Mouse (Mus musculus) hindbrain, embryonic 14.5 days (tissue): ENCODE measurements at regions not wholly inside any gene's neighbourhood (a gene's known extent, or its start where the extent isn't known, plus 50 kb on each side); places are given as distances from the start of the nearest gene placed in this dataset.

Experiments
- ATAC-seq: fragments of 200-750 bp; cut with Nextera tagmentation; 2 replicates; pipeline ENCODE4 v1.8.0; 2017; ENCODE audit warnings: moderate number of reproducible peaks, mild to moderate bottlenecking, moderate TSS enrichment, moderate library complexity; ENCODE audit not compliant: low FRiP score
- DNase-seq: peaks from one replicate; pipeline ENCODE4 v3.0.0-alpha.2; 2015; ENCODE audit warnings: low spot score
- H3K27ac ChIP-seq: fragments of 300-500 bp; sonication (generic); 2 replicates; pipeline ENCODE4 v1.5.1; 2014; ENCODE audit warnings: mild to moderate bottlenecking, moderate library complexity
- H3K27me3 ChIP-seq: fragments of 300-500 bp; sonication (generic); 2 replicates; pipeline ENCODE4 v1.6.1; 2014; ENCODE audit warnings: mild to moderate bottlenecking, low read length, mixed read lengths; ENCODE audit not compliant: control insufficient read depth, insufficient read depth
- H3K36me3 ChIP-seq: fragments of 300-500 bp; sonication (generic); replicated peaks from 2 replicates; pipeline ENCODE4 v1.6.1; 2014; ENCODE audit not compliant: control insufficient read depth, insufficient read depth
- H3K4me1 ChIP-seq: fragments of 300-500 bp; sonication (generic); replicated peaks from 2 replicates; pipeline ENCODE4 v1.6.1; 2014; ENCODE audit warnings: antibody characterized with exemption, low read length, mixed read lengths; ENCODE audit not compliant: control insufficient read depth, insufficient read depth
- H3K4me2 ChIP-seq: fragments of 300-500 bp; sonication (generic); replicated peaks from 2 replicates; pipeline ENCODE4 v1.6.1; 2014; ENCODE audit warnings: mild to moderate bottlenecking, moderate library complexity
- H3K4me3 ChIP-seq: fragments of 300-500 bp; sonication (generic); replicated peaks from 2 replicates; pipeline ENCODE4 v1.5.1; 2014; ENCODE audit warnings: mild to moderate bottlenecking, low read length
- H3K9ac ChIP-seq: fragments of 300-500 bp; sonication (generic); 2 replicates; pipeline ENCODE4 v1.6.1; 2014
- H3K9me3 ChIP-seq: fragments of 300-500 bp; sonication (generic); 2 replicates; pipeline ENCODE4 v1.6.1; 2016; ENCODE audit warnings: low read length; ENCODE audit not compliant: control insufficient read depth
- WGBS: fragments of 180-500 bp; shearing (Covaris S2); extraction: QIAGEN DNeasy Blood & Tissue Kit; methylation state at CpG from one replicate; pipeline ENCODE4 v1.1.7; 2014; 5-methylcytosine and 5-hydroxymethylcytosine counted together

- no peaks in the 10 kb centered on the region for H3K27me3 ChIP-seq
- DNase-seq (no peak), ATAC-seq (no peak)
- no peaks in the 10 kb centered on the region for H3K4me1 ChIP-seq
- H3K4me3 ChIP-seq: no peak overlapping the region
- no peaks in the 10 kb centered on the region for H3K9me3 ChIP-seq
- no peak overlapping the region for H3K9ac ChIP-seq
- H3K27ac ChIP-seq: no peak overlapping the region
- H3K36me3 ChIP-seq: no peaks in the 10 kb centered on the region
- 70% methylated on average over 4 of the region's 4 CpGs for WGBS
- H3K4me2 ChIP-seq: no peak overlapping the region
These were observed 216.3 kb upstream of the Lrtm1 start for GRCm38 (mm10) chr14:28801681-28802080.

GRCm38 (mm10) chr14:28802126-28802525, 215.9 kb upstream of the Lrtm1 start:
- H3K36me3 ChIP-seq: no peaks in the 10 kb centered on the region
- no peak overlapping the region for H3K4me3 ChIP-seq
- no peak overlapping the region for H3K4me2 ChIP-seq
- no peaks in the 10 kb centered on the region for H3K4me1 ChIP-seq
- 85% methylated on average over 5 of the region's 5 CpGs for WGBS
- ATAC-seq: no peak
- no peak overlapping the region for H3K27ac ChIP-seq
- H3K9me3 ChIP-seq: no peaks in the 10 kb centered on the region
- DNase-seq: no peak
- H3K9ac ChIP-seq: no peak overlapping the region
- no peaks in the 10 kb centered on the region for H3K27me3 ChIP-seq

- H3K27ac ChIP-seq: no peak overlapping the region
- no peak for ATAC-seq
These were observed 209.9 kb upstream of the Lrtm1 start for GRCm38 (mm10) chr14:28808094-28808493.

GRCm38 (mm10) chr14:28809355-28809754, 208.7 kb upstream of the Lrtm1 start:
- Histone ChIP-seq H3K27ac (no peak overlapping the region), H3K27me3 (no peaks in the 10 kb centered on the region), H3K4me3 (no peak overlapping the region), H3K4me2 (no peak overlapping the region), H3K9ac (no peak overlapping the region), H3K9me3 (no peaks in the 10 kb centered on the region), H3K4me1 (no peaks in the 10 kb centered on the region), H3K36me3 (no peaks in the 10 kb centered on the region)
- no peak for ATAC-seq
- WGBS: 41% methylated on average over 5 of the region's 5 CpGs
- no peak for DNase-seq

More at GRCm38 (mm10) chr14:28808094-28808493, 209.9 kb upstream of the Lrtm1 start:
- no peak overlapping the region for H3K4me3 ChIP-seq
- no peaks in the 10 kb centered on the region for H3K27me3 ChIP-seq
- H3K4me2 ChIP-seq: no peak overlapping the region
- no peak overlapping the region for H3K9ac ChIP-seq
- no peaks in the 10 kb centered on the region for H3K4me1 ChIP-seq
- DNase-seq: no peak
- 91% methylated on average over 4 of the region's 4 CpGs for WGBS
- H3K9me3 ChIP-seq: no peaks in the 10 kb centered on the region
- no peaks in the 10 kb centered on the region for H3K36me3 ChIP-seq

GRCm38 (mm10) chr14:28820970-28821369, 197.0 kb upstream of the Lrtm1 start:
- H3K9me3 ChIP-seq: no peaks in the 10 kb centered on the region
- no peak for ATAC-seq
- no peaks in the 10 kb centered on the region for H3K4me1 ChIP-seq
- H3K27ac ChIP-seq: no peak overlapping the region
- H3K9ac ChIP-seq: no peak overlapping the region
- WGBS: 63% methylated on average over 5 of the region's 5 CpGs
- H3K27me3 ChIP-seq: no peaks in the 10 kb centered on the region
- no peak for DNase-seq
- no peaks in the 10 kb centered on the region for H3K36me3 ChIP-seq
- no peak overlapping the region for H3K4me3 ChIP-seq
- no peak overlapping the region for H3K4me2 ChIP-seq

GRCm38 (mm10) chr14:28827186-28827585, 190.8 kb upstream of the Lrtm1 start:
- Histone ChIP-seq H3K4me3 (no peak overlapping the region), H3K36me3 (no peaks in the 10 kb centered on the region), H3K4me2 (no peak overlapping the region), H3K9me3 (no peaks in the 10 kb centered on the region), H3K9ac (no peak overlapping the region), H3K27ac (no peak overlapping the region), H3K4me1 (no peaks in the 10 kb centered on the region), H3K27me3 (no peaks in the 10 kb centered on the region)
- no peak for ATAC-seq
- WGBS: 55% methylated on average over 6 of the region's 6 CpGs
- no peak for DNase-seq

- DNase-seq: no peak
- ATAC-seq: no peak
- H3K4me2 ChIP-seq: no peak overlapping the region
- no peaks in the 10 kb centered on the region for H3K27me3 ChIP-seq
- H3K36me3 ChIP-seq: no peaks in the 10 kb centered on the region
- H3K27ac ChIP-seq: no peak overlapping the region
- no peaks in the 10 kb centered on the region for H3K9me3 ChIP-seq
- no peak overlapping the region for H3K4me3 ChIP-seq
- no peak overlapping the region for H3K9ac ChIP-seq
- no peaks in the 10 kb centered on the region for H3K4me1 ChIP-seq
These were observed 180.9 kb upstream of the Lrtm1 start for GRCm38 (mm10) chr14:28837117-28837516.

- peak; percentile 55 for DNase-seq
- no peak overlapping the region for H3K9ac ChIP-seq
- H3K27ac ChIP-seq: no peak overlapping the region
- no peak for ATAC-seq
- H3K36me3 ChIP-seq: no peaks in the 10 kb centered on the region
- no peaks in the 10 kb centered on the region for H3K9me3 ChIP-seq
- H3K4me2 ChIP-seq: no peak overlapping the region
- H3K4me3 ChIP-seq: no peak overlapping the region
- 18% methylated on average over 2 of the region's 2 CpGs for WGBS
- no peaks in the 10 kb centered on the region for H3K27me3 ChIP-seq
- no peaks in the 10 kb centered on the region for H3K4me1 ChIP-seq
These were observed 169.0 kb upstream of the Lrtm1 start for GRCm38 (mm10) chr14:28848831-28849590.
